Mouse (Mus musculus): ENCODE results near the gene Fosl1. TPM values are rescaled to one million over a fixed set of nuclear protein-coding genes. Genes with fewer than 3 reads are reported as not detected.

Gene Fosl1
- total RNA-seq, 4 experiments from 2014 or later: not detected

Other genes with a start within 250 kb of the Fosl1 start
- 10 to 100 TPM; 63.3 to 64.7 (median 64.5) TPM for gene Pacs1, start 174.4 kb upstream of the Fosl1 start, total RNA-seq (2022)
- gene Sf3b2, start 152.1 kb upstream of the Fosl1 start, total RNA-seq (2022): 100 to 1,000 TPM; 201 to 220 (median 207) TPM
- gene Gal3st3, start 149.2 kb upstream of the Fosl1 start, total RNA-seq (2022): 10 to 100 TPM; 55.7 to 57.0 (median 56.3) TPM
- not detected for gene Catsper1, start 111.8 kb upstream of the Fosl1 start, total RNA-seq (2022)
- gene Cst6, start 98.0 kb upstream of the Fosl1 start, total RNA-seq (2022): 10 to 100 TPM; 21.5 to 39.4 (median 34.1) TPM
- gene Eif1ad, start 80.8 kb upstream of the Fosl1 start, total RNA-seq (2022): 10 to 100 TPM; 22.1 to 29.0 (median 23.8) TPM
- gene Banf1, start 80.4 kb upstream of the Fosl1 start, total RNA-seq (2022): 10 to 100 TPM; 66.5 to 85.5 (median 77.9) TPM
- 100 to 1,000 TPM in 2 of 4 experiments, 10 to 100 TPM in 2; 85.6 to 109 (median 94.2) TPM for gene Sart1, start 58.8 kb upstream of the Fosl1 start, total RNA-seq (2022)
- not detected for gene Tsga10ip, start 45.0 kb upstream of the Fosl1 start, total RNA-seq (2022)
- gene Drap1, start 22.6 kb upstream of the Fosl1 start, total RNA-seq (2022): 100 to 1,000 TPM; 253 to 272 (median 266) TPM
- gene AI837181, start 22.4 kb upstream of the Fosl1 start, total RNA-seq (2022): 10 to 100 TPM; 70.4 to 79.1 (median 75.0) TPM
- gene Ccdc85b, start 10.3 kb downstream of the Fosl1 start, total RNA-seq (2022): 10 to 100 TPM; 26.2 to 30.7 (median 29.4) TPM
- gene Fibp, start 13.1 kb downstream of the Fosl1 start, total RNA-seq (2022): 100 to 1,000 TPM in 1 of 4 experiments, 10 to 100 TPM in 3; 89.0 to 124 (median 93.6) TPM
- 1 to 10 TPM in 1 of 4 experiments, under 1 TPM in 3; 0.30 to 1.0 (median 0.46) TPM for gene Ctsw, start 21.0 kb downstream of the Fosl1 start, total RNA-seq (2022)
- 10 to 100 TPM; 16.0 to 21.9 (median 18.7) TPM for gene Efemp2, start 26.4 kb downstream of the Fosl1 start, total RNA-seq (2022)
- gene Mus81, start 40.9 kb downstream of the Fosl1 start, total RNA-seq (2022): 10 to 100 TPM; 29.7 to 36.3 (median 35.4) TPM
- 1,000 to 10,000 TPM; 1,338 to 1,440 (median 1,412) TPM for gene Cfl1, start 42.9 kb downstream of the Fosl1 start, total RNA-seq (2022)
- gene 1700020D05Rik, start 56.2 kb downstream of the Fosl1 start, total RNA-seq (2022): 1 to 10 TPM; 6.6 to 8.6 (median 7.1) TPM
- gene Snx32, start 63.0 kb downstream of the Fosl1 start, total RNA-seq (2022): 10 to 100 TPM; 82.4 to 93.9 (median 89.3) TPM
- gene Ovol1, start 113.1 kb downstream of the Fosl1 start, total RNA-seq (2022): not detected
- gene Ap5b1, start 120.5 kb downstream of the Fosl1 start, total RNA-seq (2022): 1 to 10 TPM; 6.9 to 9.1 (median 7.8) TPM
- gene Rnaseh2c, start 154.3 kb downstream of the Fosl1 start, total RNA-seq (2022): 10 to 100 TPM; 68.0 to 88.2 (median 72.1) TPM
- gene Kat5, start 162.7 kb downstream of the Fosl1 start, total RNA-seq (2022): 100 to 1,000 TPM in 1 of 4 experiments, 10 to 100 TPM in 3; 87.3 to 115 (median 97.0) TPM
- gene Rela, start 189.9 kb downstream of the Fosl1 start, total RNA-seq (2022): 10 to 100 TPM; 22.5 to 25.3 (median 23.7) TPM
- 10 to 100 TPM; 12.5 to 20.7 (median 14.9) TPM for gene Sipa1, start 216.2 kb downstream of the Fosl1 start, total RNA-seq (2022)
- gene Map3k11, start 241.2 kb downstream of the Fosl1 start, total RNA-seq (2022): 10 to 100 TPM; 19.0 to 20.2 (median 19.7) TPM
- gene Pcnx3, start 241.4 kb downstream of the Fosl1 start, total RNA-seq (2022): 10 to 100 TPM; 74.4 to 86.8 (median 80.3) TPM

Data from left cerebral cortex, adult 8-10 months (tissue).